Mouse (Mus musculus) lung, embryonic 16.5 days (tissue): Measurements from ENCODE around the gene Mslnl. TPM values are rescaled to one million over a fixed set of nuclear protein-coding genes. Genes with fewer than 3 reads are reported as not detected.

Source experiments
- ATAC-seq: fragments of 200-750 bp; cut with Nextera tagmentation; 2 replicates; pipeline ENCODE4 v1.8.0; 2017; ENCODE audit warnings: low read depth, mild to moderate bottlenecking, moderate library complexity
- H3K27ac ChIP-seq: fragments of 300-500 bp; sonication (generic); 2 replicates; pipeline ENCODE4 v1.5.1; 2014; ENCODE audit warnings: mild to moderate bottlenecking, control low read depth, low read length
- H3K27me3 ChIP-seq: fragments of 300-500 bp; sonication (generic); 2 replicates; pipeline ENCODE4 v1.6.1; 2014; ENCODE audit warnings: low read depth, low read length, mixed read lengths; ENCODE audit not compliant: control insufficient read depth, insufficient read depth
- H3K36me3 ChIP-seq: fragments of 300-500 bp; sonication (generic); 2 replicates; pipeline ENCODE4 v1.6.1; 2014; ENCODE audit warnings: low read length; ENCODE audit not compliant: control insufficient read depth, insufficient read depth
- H3K4me1 ChIP-seq: fragments of 300-500 bp; sonication (generic); replicated peaks from 2 replicates; pipeline ENCODE4 v1.6.1; 2014; ENCODE audit warnings: low read length, mixed read lengths; ENCODE audit not compliant: control insufficient read depth, insufficient read depth
- H3K4me2 ChIP-seq: fragments of 300-500 bp; sonication (generic); 2 replicates; pipeline ENCODE4 v1.6.1; 2014; ENCODE audit warnings: low read depth, low read length, control low read depth
- H3K4me3 ChIP-seq: fragments of 300-500 bp; sonication (generic); 2 replicates; pipeline ENCODE4 v1.5.1; 2014; ENCODE audit warnings: mild to moderate bottlenecking, low read length, control low read depth
- H3K9ac ChIP-seq: fragments of 300-500 bp; sonication (generic); 2 replicates; pipeline ENCODE4 v1.6.1; 2014; ENCODE audit warnings: low read length, control low read depth
- H3K9me3 ChIP-seq: fragments of 300-500 bp; sonication (generic); 2 replicates; pipeline ENCODE4 v1.6.1; 2016; ENCODE audit warnings: low read length; ENCODE audit not compliant: control insufficient read depth
- WGBS: fragments of 180-500 bp; shearing (Covaris S2); extraction: QIAGEN DNeasy Blood & Tissue Kit; methylation state at CpG from one replicate; pipeline ENCODE4 v1.1.7; 2014; 5-methylcytosine and 5-hydroxymethylcytosine counted together
- polyA plus RNA-seq: library from polyadenylated mRNA; unstranded; fragments of >200 nt; fragmentation: Nextera tagmentation; extraction: Ambion mirVana; gene quantifications from 2 replicates; pipeline ENCODE4 v1.2.1, GENCODE M21; 2015

The Mslnl gene
- 1.4 TPM in 2 replicates for polyA plus RNA-seq

- Histone ChIP-seq H3K4me2 (no peak within 1 kb of the TSS), H3K9ac (0 out of 2 replicates have a peak within 1 kb of the TSS, but pooled peaks have one; percentile 10), H3K27me3 (no peaks in the 10 kb centered on the region), H3K4me1 (no peaks in the 10 kb centered on the region), H3K9me3 (no peaks in the 10 kb centered on the region), H3K27ac (peak within 1 kb of the TSS; percentile 32; the same call in 1 of the 2 replicates), H3K36me3 (no peaks in the 10 kb centered on the region; the same call in 1 of the 2 replicates), H3K4me3 (no peak within 1 kb of the TSS)
- 57% methylated on average over 3 of the region's 3 CpGs for WGBS
- ATAC-seq: peak; percentile 67
Observed at GRCm38 (mm10) chr17:25735745-25736144, at the start of gene Mslnl. Gene Mslnl, plus strand, starts transcription at chr17:25736042.

- no peak overlapping the region for H3K4me2 ChIP-seq
- H3K4me1 ChIP-seq: no peaks in the 10 kb centered on the region
- no peak overlapping the region for H3K9ac ChIP-seq
- H3K36me3 ChIP-seq: no peaks in the 10 kb centered on the region
- H3K9me3 ChIP-seq: no peaks in the 10 kb centered on the region
- no peak for ATAC-seq
- H3K27ac ChIP-seq: no peak overlapping the region
- 42% methylated on average over 7 of the region's 7 CpGs for WGBS
- H3K27me3 ChIP-seq: no peaks in the 10 kb centered on the region
- no peak overlapping the region for H3K4me3 ChIP-seq
Observed at GRCm38 (mm10) chr17:25686323-25686722, 49.5 kb upstream of the Mslnl start.

- no peak overlapping the region for H3K27ac ChIP-seq
- no peak for ATAC-seq
- no peaks in the 10 kb centered on the region for H3K9me3 ChIP-seq
- no peaks in the 10 kb centered on the region for H3K4me1 ChIP-seq
- no peak overlapping the region for H3K9ac ChIP-seq
- WGBS: 67% methylated on average over 4 of the region's 4 CpGs
- no peaks in the 10 kb centered on the region for H3K36me3 ChIP-seq
- H3K4me3 ChIP-seq: no peak overlapping the region
- H3K27me3 ChIP-seq: no peaks in the 10 kb centered on the region
- no peak overlapping the region for H3K4me2 ChIP-seq
Observed at GRCm38 (mm10) chr17:25688922-25689321, 46.9 kb upstream of the Mslnl start.

GRCm38 (mm10) chr17:25696263-25696662 is 39.6 kb upstream of the Mslnl start:
- ATAC-seq: no peak

GRCm38 (mm10) chr17:25698446-25698845 is 37.4 kb upstream of the Mslnl start:
- no peak overlapping the region for H3K4me3 ChIP-seq
- H3K9me3 ChIP-seq: no peaks in the 10 kb centered on the region
- no peaks in the 10 kb centered on the region for H3K4me1 ChIP-seq
- no peak overlapping the region for H3K27ac ChIP-seq
- no peaks in the 10 kb centered on the region for H3K36me3 ChIP-seq
- no peak overlapping the region for H3K9ac ChIP-seq
- peak; percentile 38; the same call in 1 of the 2 replicates for ATAC-seq
- WGBS: 6% methylated on average over 7 of the region's 7 CpGs
- H3K4me2 ChIP-seq: no peak overlapping the region
- H3K27me3 ChIP-seq: no peaks in the 10 kb centered on the region

More at GRCm38 (mm10) chr17:25696263-25696662, 39.6 kb upstream of the Mslnl start:
- Histone ChIP-seq H3K36me3 (no peaks in the 10 kb centered on the region), H3K4me2 (no peak overlapping the region), H3K27me3 (no peaks in the 10 kb centered on the region), H3K9me3 (no peaks in the 10 kb centered on the region), H3K9ac (no peak overlapping the region), H3K4me1 (no peaks in the 10 kb centered on the region), H3K4me3 (no peak overlapping the region), H3K27ac (no peak overlapping the region)
- 14% methylated on average over 1 of the region's 1 CpGs for WGBS

- 58% methylated on average over 9 of the region's 9 CpGs for WGBS
Observed at GRCm38 (mm10) chr17:25700863-25701496, 34.9 kb upstream of the Mslnl start.

GRCm38 (mm10) chr17:25709994-25710393 is 25.8 kb upstream of the Mslnl start:
- ATAC-seq: no peak
- Histone ChIP-seq H3K4me1 (no peaks in the 10 kb centered on the region), H3K9ac (no peak overlapping the region), H3K4me2 (no peak overlapping the region), H3K27me3 (no peaks in the 10 kb centered on the region), H3K36me3 (no peaks in the 10 kb centered on the region), H3K9me3 (no peaks in the 10 kb centered on the region), H3K27ac (no peak overlapping the region), H3K4me3 (no peak overlapping the region)
- WGBS: 81% methylated on average over 2 of the region's 2 CpGs

More at GRCm38 (mm10) chr17:25700863-25701496, 34.9 kb upstream of the Mslnl start:
- H3K4me2 ChIP-seq: no peak overlapping the region
- H3K36me3 ChIP-seq: no peaks in the 10 kb centered on the region
- H3K4me3 ChIP-seq: no peak overlapping the region
- no peaks in the 10 kb centered on the region for H3K4me1 ChIP-seq
- ATAC-seq: no peak
- H3K9ac ChIP-seq: no peak overlapping the region
- no peaks in the 10 kb centered on the region for H3K27me3 ChIP-seq
- H3K27ac ChIP-seq: no peak overlapping the region
- H3K9me3 ChIP-seq: no peaks in the 10 kb centered on the region

GRCm38 (mm10) chr17:25711136-25711535 is 24.7 kb upstream of the Mslnl start:
- H3K4me1 ChIP-seq: no peaks in the 10 kb centered on the region; the same call in 1 of the 2 replicates
- H3K9ac ChIP-seq: no peak overlapping the region
- H3K36me3 ChIP-seq: no peaks in the 10 kb centered on the region
- no peak overlapping the region for H3K4me2 ChIP-seq
- H3K4me3 ChIP-seq: no peak overlapping the region
- ATAC-seq: no peak
- no peaks in the 10 kb centered on the region for H3K9me3 ChIP-seq
- no peak overlapping the region for H3K27ac ChIP-seq
- WGBS: 68% methylated on average over 4 of the region's 4 CpGs
- peaks cover under 1% of the 10 kb centered on the region for H3K27me3 ChIP-seq

- H3K9me3 ChIP-seq: no peaks in the 10 kb centered on the region
- peaks cover 10% of the 10 kb centered on the region for H3K4me1 ChIP-seq
- peaks cover 6% of the 10 kb centered on the region for H3K36me3 ChIP-seq
- H3K27ac ChIP-seq: no peak overlapping the region
- 53% methylated on average over 3 of the region's 3 CpGs for WGBS
- ATAC-seq: no peak
- H3K9ac ChIP-seq: no peak overlapping the region
- H3K4me2 ChIP-seq: no peak overlapping the region
- H3K4me3 ChIP-seq: no peak overlapping the region
- H3K27me3 ChIP-seq: peaks cover 18% of the 10 kb centered on the region
Observed at GRCm38 (mm10) chr17:25715627-25716026, 20.2 kb upstream of the Mslnl start.
